Mouse (Mus musculus) liver, adult (tissue): ENCODE data around the gene Cpn1.
A peak's percentile ranks its signal among the peaks of the same experiment; 100 is the strongest.

ENCODE experiments used
- GATA4 ChIP-seq: IDR thresholded peaks from 2 replicates; pipeline ENCODE4 v1.6.1; 2014; ENCODE audit warnings: mild to moderate bottlenecking, low read length; ENCODE audit not compliant: insufficient replicate concordance

Gene Cpn1

DNA sequence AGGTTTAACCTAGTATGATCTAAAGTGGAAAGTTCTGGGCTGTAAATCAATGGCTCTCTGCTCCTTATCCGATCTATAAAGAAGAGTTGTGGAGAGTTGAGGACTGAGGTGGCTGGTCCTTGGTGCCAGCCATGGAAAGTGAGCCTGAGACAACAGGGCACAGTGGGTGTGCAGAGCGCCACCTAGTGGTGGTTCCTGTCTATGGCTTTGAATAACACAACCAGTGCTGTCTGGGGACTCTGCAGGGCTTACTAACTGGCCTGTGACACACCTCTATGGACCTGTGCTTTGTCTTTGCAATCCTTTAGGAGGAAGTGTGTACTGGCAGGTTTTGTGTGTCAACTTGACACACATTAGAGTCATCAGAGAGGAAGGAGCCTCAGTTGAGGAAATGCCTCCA, 27.2 kb downstream of the Cpn1 start:
- TF ChIP-seq GATA4 = no peak

DNA sequence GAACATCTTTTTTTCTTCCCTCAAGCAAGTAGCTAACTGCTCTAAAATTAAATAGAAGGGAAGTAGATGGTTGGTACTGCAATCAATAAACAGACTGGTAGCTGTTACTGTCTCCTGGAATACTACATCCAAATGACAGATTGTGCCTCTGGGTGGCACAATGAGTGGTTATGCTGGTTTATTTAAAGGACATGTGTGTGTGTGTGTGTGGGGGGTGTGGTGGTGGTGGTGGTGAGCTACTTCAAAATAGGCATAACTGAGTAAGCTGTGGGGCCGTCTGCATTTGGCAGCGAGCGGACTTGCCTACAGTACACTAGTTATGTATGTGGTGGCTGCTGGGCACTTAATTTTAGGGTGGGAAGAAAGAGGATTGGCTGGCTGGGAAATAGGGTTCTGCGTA, 28.5 kb downstream of the Cpn1 start:
- no peak for TF ChIP-seq GATA4

DNA sequence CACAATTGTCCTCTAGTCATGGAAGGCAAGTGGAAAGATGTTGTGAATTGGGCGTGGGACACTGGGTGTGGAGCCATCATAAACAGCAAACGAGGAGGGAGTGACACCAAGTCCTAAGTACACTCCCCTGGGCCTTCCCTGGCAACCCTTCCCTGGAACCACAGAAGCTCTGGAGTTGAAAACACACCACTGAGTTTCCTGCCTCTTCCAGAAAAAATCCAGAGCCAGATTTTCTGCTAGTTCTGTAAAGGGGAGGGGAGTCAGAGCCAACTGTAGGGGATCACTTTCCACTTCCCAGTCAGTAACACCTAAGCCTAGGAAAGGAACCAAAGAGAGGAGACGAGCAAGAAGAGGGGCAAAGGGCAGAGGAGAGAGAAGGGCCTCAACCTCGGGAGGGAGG, 29.0 kb downstream of the Cpn1 start:
- TF ChIP-seq GATA4 = no peak

DNA sequence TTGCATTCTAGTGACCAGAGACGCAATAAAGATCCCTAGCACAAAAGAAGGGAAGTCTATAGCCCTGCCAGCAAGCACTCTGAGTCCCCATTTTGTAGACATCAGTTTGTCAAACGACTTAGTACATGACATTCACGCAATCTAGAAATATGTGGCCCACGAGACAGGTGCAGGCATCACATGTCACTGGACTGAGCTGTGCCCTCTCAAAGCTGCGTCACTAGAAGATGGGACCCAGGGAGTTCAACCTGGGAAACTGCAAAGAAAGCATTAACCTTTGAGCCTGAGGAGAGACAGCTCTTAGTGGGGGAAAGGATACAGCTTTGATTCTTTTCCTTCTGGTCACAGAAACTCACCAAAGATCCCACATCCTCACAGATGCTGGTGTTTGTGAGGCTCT, 31.1 kb downstream of the Cpn1 start:
- no peak for TF ChIP-seq GATA4

DNA sequence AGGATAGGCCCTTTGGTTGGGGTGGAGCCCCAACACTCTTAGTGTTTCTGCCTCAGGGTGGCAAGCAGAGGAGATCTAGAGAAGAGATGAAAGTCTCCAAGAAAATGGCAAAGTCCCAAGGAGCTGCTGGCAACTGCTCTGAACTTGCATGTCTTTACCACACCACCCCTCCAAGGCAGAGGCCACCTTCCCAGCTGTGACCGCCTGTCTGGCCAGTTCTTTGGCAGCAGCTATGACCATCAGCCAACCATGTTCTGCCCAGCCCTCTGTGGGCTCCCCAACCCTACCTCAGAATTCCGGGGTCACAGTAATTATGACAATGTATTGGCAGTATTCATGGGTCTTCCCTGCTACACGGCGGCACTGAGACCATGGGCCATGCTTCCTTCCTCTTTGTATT, 31.5 kb downstream of the Cpn1 start:
- TF ChIP-seq GATA4 = no peak

DNA sequence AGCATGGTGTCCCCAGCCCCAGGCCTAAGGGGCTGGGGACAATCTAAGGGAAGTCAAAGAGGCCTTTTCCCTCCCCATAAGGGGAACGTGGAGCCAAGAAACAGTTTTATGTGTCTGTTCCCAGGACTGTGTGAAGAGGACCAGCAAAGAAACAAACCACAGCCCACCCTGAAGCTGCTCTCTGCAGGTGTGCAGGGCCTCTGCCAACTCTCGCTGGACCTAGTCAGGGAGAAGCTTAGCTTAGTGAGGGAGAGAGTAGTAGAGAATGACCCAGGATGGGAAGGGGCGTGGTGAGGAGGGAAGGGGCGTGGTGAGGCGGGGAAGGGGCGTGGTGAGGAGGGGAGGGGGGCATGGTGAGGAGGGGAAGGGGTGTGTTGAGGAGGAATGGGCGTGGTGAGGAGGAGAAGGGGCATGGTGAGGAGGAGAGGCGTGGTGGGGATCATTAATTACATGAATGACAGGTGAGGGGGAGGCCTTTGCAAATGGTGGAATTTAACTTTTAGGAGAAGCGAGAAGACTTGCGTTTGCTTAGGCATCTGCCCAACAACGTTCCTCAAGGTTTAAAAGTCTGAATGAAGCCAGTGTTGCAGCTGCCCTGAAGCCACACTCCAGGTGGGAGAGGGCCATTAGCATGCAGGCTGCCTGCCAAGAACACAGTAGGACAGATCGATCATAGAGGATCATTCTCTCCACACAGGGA, 37.1 kb downstream of the Cpn1 start:
- TF ChIP-seq GATA4 = no peak

- TF ChIP-seq GATA4 = no peak
Measured at GRCm38 (mm10) chr19:43944566-43944965, 41.8 kb downstream of the Cpn1 start.

DNA sequence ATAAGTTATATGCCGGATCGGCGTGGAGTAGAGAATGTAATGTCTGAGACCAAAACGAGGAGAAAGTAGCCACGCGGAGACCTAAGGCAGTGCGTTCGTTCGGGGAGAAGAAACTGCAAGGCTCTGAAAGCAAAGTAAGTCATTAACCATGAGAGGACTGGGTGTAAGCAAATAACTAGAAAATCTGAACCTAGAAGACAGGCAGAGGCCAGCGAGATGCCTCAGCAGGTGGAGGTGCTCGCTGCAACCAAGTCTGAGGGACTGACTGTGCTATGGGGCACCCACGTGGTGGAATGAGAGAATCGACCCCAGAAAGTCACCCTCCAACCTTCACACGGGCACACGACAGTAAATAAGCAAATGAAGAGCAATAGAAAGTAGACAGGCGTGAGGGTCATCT, 43.3 kb downstream of the Cpn1 start:
- no peak for TF ChIP-seq GATA4

DNA sequence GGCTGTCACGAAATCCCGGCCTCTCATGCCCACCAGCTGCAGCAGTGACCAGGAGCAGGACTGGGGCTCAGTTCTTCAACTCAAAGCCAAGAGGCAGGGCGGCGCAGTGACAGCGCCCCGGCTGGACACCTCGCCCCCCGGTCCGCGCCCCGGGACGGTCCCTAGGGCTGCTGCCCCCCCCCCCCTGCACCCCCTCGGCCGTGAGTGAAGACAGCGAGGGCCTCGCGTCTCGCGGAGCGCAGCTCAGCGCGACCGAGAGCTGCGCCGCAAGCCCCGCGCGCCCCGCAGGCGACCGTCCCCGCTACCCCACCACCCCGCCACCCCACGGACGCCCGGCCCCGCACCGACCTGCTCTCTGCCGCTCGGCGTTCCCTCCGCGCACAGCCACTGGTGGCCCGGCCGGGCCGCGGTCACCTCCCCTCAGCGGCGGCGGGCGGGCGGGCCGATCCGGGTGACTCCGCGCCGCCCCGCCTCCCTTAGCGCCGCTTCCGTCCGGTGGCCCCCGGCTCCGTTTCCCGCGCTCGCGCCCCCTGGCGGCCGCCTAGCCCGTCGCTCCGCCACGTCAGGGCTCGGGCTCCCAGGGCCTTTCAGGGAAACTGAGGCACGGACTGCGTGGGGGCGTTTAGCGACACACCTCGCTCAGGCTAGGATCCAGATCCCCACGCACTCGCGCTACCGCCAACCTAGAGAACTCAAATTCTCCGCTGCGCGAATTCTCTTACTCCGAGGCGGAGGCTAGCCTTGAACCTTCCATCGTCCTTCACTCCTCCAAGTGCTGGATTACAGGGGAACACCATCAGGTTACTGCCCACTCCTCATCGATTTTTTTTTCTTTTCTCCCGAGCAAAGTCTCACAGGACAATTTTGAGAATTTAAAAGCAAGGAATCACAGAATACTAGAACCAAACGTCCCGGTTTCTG, 46.3 kb downstream of the Cpn1 start, which contains the start of gene Dnmbp:
Dnmbp (minus strand) TSS at position 423 of the 921 bp plus-strand sequence.
- peak; percentile 11; the same call in 1 of the 2 replicates for TF ChIP-seq GATA4

DNA sequence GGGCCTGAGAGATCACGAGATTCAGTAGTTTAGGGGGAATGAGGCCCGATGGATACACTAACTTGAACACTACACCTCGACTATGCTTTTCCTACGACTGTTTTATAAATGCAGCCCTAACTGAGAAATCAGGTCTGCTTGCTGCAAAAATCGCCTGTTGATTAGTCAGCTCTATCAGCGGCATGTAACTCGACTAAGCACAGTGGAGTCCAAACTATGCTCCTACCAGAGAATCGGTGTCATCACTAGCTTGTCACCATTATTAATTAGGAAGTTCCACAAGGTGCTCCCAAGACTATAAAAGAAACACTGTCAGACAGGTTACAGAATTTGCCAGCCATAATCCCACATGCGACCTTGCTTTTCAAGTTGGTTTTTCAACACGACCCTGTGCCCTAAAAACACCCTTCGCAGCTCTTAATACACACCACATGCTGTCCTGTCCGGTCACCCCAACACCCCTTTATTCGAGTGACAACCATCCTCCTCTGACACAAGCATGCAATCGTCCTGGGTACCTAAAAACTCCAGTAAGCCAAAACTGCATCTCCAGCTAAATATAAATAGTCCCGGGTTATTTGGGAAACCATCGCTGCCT, 47.1 kb downstream of the Cpn1 start:
- no peak for TF ChIP-seq GATA4

DNA sequence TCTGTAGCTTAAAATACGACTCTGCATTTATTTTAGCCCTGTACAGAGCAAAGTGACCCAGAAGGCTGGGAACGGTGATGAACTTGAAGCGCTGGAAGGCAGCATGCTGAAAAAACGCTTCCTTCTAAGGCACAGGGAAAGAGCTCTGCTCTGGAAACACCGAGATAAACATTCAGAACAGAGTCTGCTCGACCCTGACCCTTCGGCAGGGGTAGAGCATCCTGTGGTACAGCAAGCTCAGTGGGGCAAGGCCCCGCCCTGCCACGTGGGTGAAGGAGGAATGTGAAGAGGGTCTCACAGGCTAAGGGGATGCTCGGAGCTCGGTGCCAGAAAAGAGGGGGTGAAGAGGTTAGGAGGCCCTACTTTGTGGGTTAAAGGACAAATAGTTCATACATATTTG, 48.0 kb downstream of the Cpn1 start:
- peak; percentile 64; the same call in 1 of the 2 replicates for TF ChIP-seq GATA4

DNA sequence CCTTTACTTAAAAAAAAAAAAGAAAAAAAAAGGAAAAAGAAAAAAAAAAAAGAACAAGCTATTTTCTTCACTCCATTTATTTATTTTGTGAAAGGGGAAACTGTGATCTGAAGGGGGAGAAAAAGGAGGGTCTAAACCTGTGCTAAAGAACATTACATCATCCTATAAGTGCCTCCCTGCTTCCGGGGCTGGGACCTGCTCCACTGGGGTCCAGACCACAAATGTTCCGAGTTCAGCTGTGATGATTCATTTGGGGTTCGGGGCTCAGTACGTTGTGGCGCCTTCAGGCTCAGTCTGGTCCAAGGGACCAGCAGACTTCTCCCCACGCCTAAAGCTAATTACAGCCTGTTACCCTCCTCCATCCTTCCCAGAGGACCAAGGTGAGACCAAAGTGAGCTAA, 55.4 kb downstream of the Cpn1 start:
- TF ChIP-seq GATA4 = no peak

GRCm38 (mm10) chr19:43930366-43930765, 56.0 kb downstream of the Cpn1 start:
- TF ChIP-seq GATA4 = no peak

GRCm38 (mm10) chr19:43929869-43930268, 56.5 kb downstream of the Cpn1 start:
- no peak for TF ChIP-seq GATA4

DNA sequence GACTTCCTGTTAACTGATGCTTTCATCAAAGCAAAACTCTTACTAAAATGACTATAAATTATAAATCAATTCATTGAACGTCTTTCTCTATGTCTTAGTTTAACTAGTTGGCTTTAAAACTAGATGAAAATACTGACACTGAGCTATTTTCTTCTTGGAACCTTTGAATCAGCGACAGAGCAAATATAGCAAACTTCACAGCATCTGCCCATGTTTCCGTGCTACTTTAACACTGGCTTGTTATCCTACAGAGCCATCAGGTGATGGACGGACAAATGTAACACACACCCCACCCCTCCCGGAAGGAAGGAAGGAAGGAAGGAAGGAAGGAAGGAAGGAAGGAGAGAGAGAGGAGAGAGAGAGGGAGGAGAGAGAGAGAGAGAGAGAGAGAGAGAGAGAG, 58.4 kb downstream of the Cpn1 start:
- TF ChIP-seq GATA4 = no peak

DNA sequence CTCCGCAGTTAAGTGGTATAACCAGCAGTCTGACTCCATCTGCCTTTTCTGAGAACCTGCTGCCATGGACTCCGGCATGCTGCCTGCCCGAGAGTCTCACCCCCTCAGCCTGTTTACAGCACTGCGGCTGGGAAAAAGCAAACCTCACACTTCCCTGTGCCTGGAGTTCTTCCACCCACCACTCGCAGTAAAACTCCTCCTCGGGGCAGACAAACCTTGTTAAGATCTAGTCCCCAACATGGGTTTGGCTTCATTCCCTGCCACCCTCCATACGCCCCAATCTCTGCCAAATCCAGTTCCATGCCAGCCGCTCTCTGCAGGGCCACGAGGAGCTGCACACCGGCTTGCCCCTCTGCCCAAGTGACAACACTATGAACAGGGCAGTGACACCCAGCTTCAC, 59.3 kb downstream of the Cpn1 start:
- no peak for TF ChIP-seq GATA4
